Mouse (Mus musculus) kidney, adult 2 months (tissue): Measurements from ENCODE around the gene Fbxo36.

Source experiments
- CTCF ChIP-seq: fragments of 200-500 bp; conservative IDR thresholded peaks from 2 replicates; pipeline ENCODE4 v1.5.1; 2011; ENCODE audit warnings: low read depth, mild to moderate bottlenecking, control low read depth, low read length, moderate library complexity, mixed read lengths; ENCODE audit not compliant: insufficient read depth, insufficient read length
- POLR2A ChIP-seq: fragments of 200-500 bp; IDR thresholded peaks from one replicate; pipeline ENCODE4 v1.6.1; 2011; ENCODE audit warnings: low read depth, low read length, control low read depth

GRCm38 (mm10) chr1:84890005-84890393, 50.4 kb downstream of the Fbxo36 start:
- TF ChIP-seq CTCF (no peak), POLR2A (no peak)
